Mouse (Mus musculus) kidney, embryonic 16.5 days (tissue): ENCODE measurements around the gene Fam71b. TPM values are rescaled to one million over a fixed set of nuclear protein-coding genes. Genes with fewer than 3 reads are reported as not detected.
"Not testable (repeated sequence)": the region's sequence is repeated elsewhere in the genome, so short reads cannot be mapped to it uniquely, and the experiment has no call there.

ENCODE experiments used
- ATAC-seq: fragments of 200-750 bp; cut with Nextera tagmentation; 2 replicates; pipeline ENCODE4 v1.8.0; 2017; ENCODE audit warnings: moderate TSS enrichment; ENCODE audit not compliant: low FRiP score, low TSS enrichment
- H3K27ac ChIP-seq: fragments of 300-500 bp; sonication (generic); 2 replicates; pipeline ENCODE4 v1.5.1; 2014; ENCODE audit warnings: low read length
- H3K27me3 ChIP-seq: fragments of 300-500 bp; sonication (generic); 2 replicates; pipeline ENCODE4 v1.6.1; 2014; ENCODE audit warnings: low read length, control low read depth, mixed read lengths; ENCODE audit not compliant: insufficient read depth
- H3K36me3 ChIP-seq: fragments of 300-500 bp; sonication (generic); 2 replicates; pipeline ENCODE4 v1.6.1; 2014; ENCODE audit warnings: low read length, control low read depth, mixed read lengths; ENCODE audit not compliant: insufficient read depth
- H3K4me1 ChIP-seq: fragments of 300-500 bp; sonication (generic); 2 replicates; pipeline ENCODE4 v1.6.1; 2014; ENCODE audit warnings: low read length, control low read depth, mixed read lengths; ENCODE audit not compliant: insufficient read depth
- H3K4me2 ChIP-seq: fragments of 300-500 bp; sonication (generic); replicated peaks from 2 replicates; pipeline ENCODE4 v1.6.1; 2014; ENCODE audit warnings: low read depth, low read length
- H3K4me3 ChIP-seq: fragments of 300-500 bp; sonication (generic); 2 replicates; pipeline ENCODE4 v1.5.1; 2014; ENCODE audit warnings: mild to moderate bottlenecking, low read length
- H3K9ac ChIP-seq: fragments of 300-500 bp; sonication (generic); replicated peaks from 2 replicates; pipeline ENCODE4 v1.6.1; 2014; ENCODE audit warnings: low read length
- H3K9me3 ChIP-seq: fragments of 300-500 bp; sonication (generic); 2 replicates; pipeline ENCODE4 v1.6.1; 2016; ENCODE audit warnings: low read length, control low read depth
- WGBS: fragments of 180-500 bp; shearing (Covaris S2); extraction: QIAGEN DNeasy Blood & Tissue Kit; methylation state at CpG from one replicate; pipeline ENCODE4 v1.1.7; 2014; 5-methylcytosine and 5-hydroxymethylcytosine counted together
- polyA plus RNA-seq: library from polyadenylated mRNA; unstranded; fragments of >200 nt; fragmentation: Nextera tagmentation; extraction: Ambion mirVana; gene quantifications from 2 replicates; pipeline ENCODE4 v1.2.1, GENCODE M21; 2015

Fam71b gene
- polyA plus RNA-seq, 1 experiment from 2014 or later: not detected

- Histone ChIP-seq H3K27me3 (no peaks in the 10 kb centered on the region), H3K4me1 (no peaks in the 10 kb centered on the region), H3K4me3 (no peak overlapping the region), H3K9ac (no peak overlapping the region), H3K36me3 (no peaks in the 10 kb centered on the region), H3K27ac (no peak overlapping the region), H3K4me2 (no peak overlapping the region), H3K9me3 (no peaks in the 10 kb centered on the region)
- no peak for ATAC-seq
- 63% methylated on average over 5 of the region's 5 CpGs for WGBS
Measured at GRCm38 (mm10) chr11:46418860-46419259, 22.5 kb downstream of the Fam71b start.

- no peaks in the 10 kb centered on the region for H3K9me3 ChIP-seq
- H3K9ac ChIP-seq: no peak overlapping the region
- WGBS: 78% methylated on average over 8 of the region's 8 CpGs
- no peak for ATAC-seq
- no peak overlapping the region for H3K4me2 ChIP-seq
- no peaks in the 10 kb centered on the region for H3K36me3 ChIP-seq
- no peak overlapping the region for H3K27ac ChIP-seq
- H3K4me1 ChIP-seq: no peaks in the 10 kb centered on the region
- no peak overlapping the region for H3K4me3 ChIP-seq
- H3K27me3 ChIP-seq: no peaks in the 10 kb centered on the region
Measured at GRCm38 (mm10) chr11:46421086-46421888, 24.9 kb downstream of the Fam71b start.

GRCm38 (mm10) chr11:46428131-46428530 lies 31.8 kb downstream of the Fam71b start:
- 42% methylated on average over 4 of the region's 4 CpGs for WGBS
- ATAC-seq, H3K9me3 ChIP-seq, H3K4me3 ChIP-seq, H3K9ac ChIP-seq, H3K36me3 ChIP-seq, H3K4me1 ChIP-seq, H3K4me2 ChIP-seq, H3K27ac ChIP-seq, H3K27me3 ChIP-seq: not testable (repeated sequence)

DNA sequence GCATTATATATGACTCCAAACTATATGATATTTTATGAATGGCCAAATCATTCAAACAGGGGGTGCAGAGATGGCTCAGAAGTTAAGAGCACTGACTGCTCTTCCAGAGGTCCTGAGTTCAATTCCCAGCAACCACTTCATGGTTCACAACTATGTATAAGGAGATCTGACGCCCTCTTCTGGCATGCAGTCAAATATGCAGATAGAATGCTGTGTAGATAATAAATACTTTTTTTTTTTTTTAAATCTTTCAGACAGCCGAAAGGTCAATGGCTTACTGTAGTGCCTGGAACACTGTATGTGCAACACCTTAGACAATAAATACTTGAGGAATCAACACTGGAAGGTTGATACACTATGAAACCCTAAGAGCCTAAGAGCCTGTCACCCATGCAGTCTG lies 33.8 kb downstream of the Fam71b start:
- Histone ChIP-seq H3K4me3 (no peak overlapping the region), H3K4me2 (no peak overlapping the region), H3K4me1 (no peaks in the 10 kb centered on the region), H3K27ac (no peak overlapping the region), H3K9me3 (no peaks in the 10 kb centered on the region), H3K9ac (no peak overlapping the region), H3K27me3 (no peaks in the 10 kb centered on the region), H3K36me3 (no peaks in the 10 kb centered on the region)
- ATAC-seq: no peak
- 96% methylated on average over 2 of the region's 2 CpGs for WGBS

DNA sequence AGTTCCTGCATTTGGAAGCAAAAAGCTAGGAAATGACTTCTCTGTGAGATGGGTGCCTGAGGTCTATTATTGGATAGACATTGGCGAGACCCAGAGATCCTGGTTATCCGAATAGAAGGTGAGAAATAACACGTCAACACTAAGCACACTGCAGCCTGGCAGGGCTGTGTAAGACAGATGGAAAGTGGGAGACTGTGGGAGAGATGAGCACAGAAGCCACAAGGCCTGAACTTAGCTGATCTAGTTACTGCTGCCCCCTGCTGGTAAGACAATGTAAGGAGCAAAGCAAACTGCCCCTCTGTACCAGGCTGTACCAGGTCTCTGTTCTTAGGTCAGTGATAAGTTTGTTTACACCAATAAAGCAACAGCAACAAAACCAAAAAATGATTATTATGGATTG lies 34.8 kb downstream of the Fam71b start:
- peaks cover 2% of the 10 kb centered on the region for H3K4me1 ChIP-seq
- H3K4me2 ChIP-seq: no peak overlapping the region
- H3K9me3 ChIP-seq: no peaks in the 10 kb centered on the region
- H3K27me3 ChIP-seq: no peaks in the 10 kb centered on the region
- no peak overlapping the region for H3K9ac ChIP-seq
- 14% methylated on average over 3 of the region's 3 CpGs for WGBS
- no peaks in the 10 kb centered on the region for H3K36me3 ChIP-seq
- no peak overlapping the region for H3K4me3 ChIP-seq
- no peak overlapping the region for H3K27ac ChIP-seq
- peak; percentile 84 for ATAC-seq

DNA sequence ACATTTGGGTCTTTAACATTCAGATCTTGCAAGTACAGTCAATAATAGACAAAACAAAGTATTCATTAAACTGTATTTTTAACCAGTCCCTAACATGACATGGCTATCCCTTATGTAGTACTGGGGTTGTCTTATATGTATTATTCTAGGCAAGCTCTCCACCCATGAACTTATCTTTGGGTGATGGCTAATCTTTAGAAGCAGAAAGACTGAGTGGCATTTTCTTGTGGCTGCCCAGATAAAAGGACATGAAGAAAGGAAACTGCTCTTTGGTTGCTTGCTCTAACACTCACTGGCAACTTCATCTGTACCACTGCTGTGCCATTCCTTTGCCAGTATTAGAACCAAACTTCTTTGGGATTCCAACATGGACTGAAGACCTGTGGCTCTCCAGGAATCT lies 39.0 kb downstream of the Fam71b start:
- Histone ChIP-seq H3K4me2 (no peak overlapping the region), H3K4me3 (no peak overlapping the region), H3K27me3 (no peaks in the 10 kb centered on the region), H3K9ac (no peak overlapping the region), H3K27ac (no peak overlapping the region), H3K9me3 (no peaks in the 10 kb centered on the region), H3K4me1 (peaks cover 9% of the 10 kb centered on the region), H3K36me3 (peaks cover 8% of the 10 kb centered on the region)
- ATAC-seq: no peak

- Histone ChIP-seq H3K4me3 (peak within 1 kb of the TSS; percentile 99), H3K36me3 (peaks cover 10% of the 10 kb centered on the region), H3K4me1 (peaks cover 9% of the 10 kb centered on the region), H3K9ac (peak within 1 kb of the TSS; percentile 97), H3K4me2 (peak within 1 kb of the TSS; percentile 84), H3K27ac (peak within 1 kb of the TSS; percentile 96), H3K9me3 (no peaks in the 10 kb centered on the region), H3K27me3 (no peaks in the 10 kb centered on the region)
- under 1% methylated on average over 59 of the region's 59 CpGs for WGBS
- ATAC-seq: peak; percentile 100
Measured at GRCm38 (mm10) chr11:46436760-46437458, 40.5 kb downstream of the Fam71b start, which contains the start of gene Med7. TSS of gene Med7 (plus strand) at chr11:46436925.

DNA sequence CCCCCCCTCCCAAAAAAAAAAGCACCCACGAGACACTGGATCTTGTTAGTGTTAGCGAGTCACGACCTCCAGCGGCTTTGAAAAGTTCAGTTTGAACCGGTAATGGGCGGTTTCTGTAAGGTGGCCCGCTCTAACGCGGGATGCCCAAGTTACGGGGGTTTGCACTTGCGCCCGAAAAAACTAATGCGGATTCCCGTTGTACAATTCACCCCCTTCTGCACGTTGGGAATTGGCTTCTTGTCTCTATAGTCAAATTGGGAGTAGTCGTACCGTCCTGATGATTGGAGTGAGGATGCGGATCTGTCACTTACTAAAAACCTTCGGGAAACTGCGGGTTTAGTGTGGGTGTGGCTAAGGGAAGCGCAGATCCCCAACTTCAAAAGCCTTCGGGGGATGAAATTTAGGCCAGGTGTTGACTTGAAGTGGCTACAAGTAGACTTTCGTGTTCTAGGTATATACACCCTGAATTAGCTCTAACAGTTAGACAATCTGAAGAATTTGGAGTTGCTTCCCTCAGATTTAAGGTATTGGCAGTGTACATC lies 41.2 kb downstream of the Fam71b start:
- peak overlapping the region; percentile 84 for H3K4me2 ChIP-seq
- peaks cover 10% of the 10 kb centered on the region for H3K36me3 ChIP-seq
- 1% methylated on average over 23 of the region's 23 CpGs for WGBS
- peak overlapping the region; percentile 96 for H3K27ac ChIP-seq
- no peaks in the 10 kb centered on the region for H3K9me3 ChIP-seq
- H3K4me3 ChIP-seq: peak overlapping the region; percentile 99
- no peaks in the 10 kb centered on the region for H3K27me3 ChIP-seq
- H3K4me1 ChIP-seq: peaks cover 9% of the 10 kb centered on the region
- peak; percentile 28; the same call in 1 of the 2 replicates for ATAC-seq
- peak overlapping the region; percentile 97 for H3K9ac ChIP-seq

DNA sequence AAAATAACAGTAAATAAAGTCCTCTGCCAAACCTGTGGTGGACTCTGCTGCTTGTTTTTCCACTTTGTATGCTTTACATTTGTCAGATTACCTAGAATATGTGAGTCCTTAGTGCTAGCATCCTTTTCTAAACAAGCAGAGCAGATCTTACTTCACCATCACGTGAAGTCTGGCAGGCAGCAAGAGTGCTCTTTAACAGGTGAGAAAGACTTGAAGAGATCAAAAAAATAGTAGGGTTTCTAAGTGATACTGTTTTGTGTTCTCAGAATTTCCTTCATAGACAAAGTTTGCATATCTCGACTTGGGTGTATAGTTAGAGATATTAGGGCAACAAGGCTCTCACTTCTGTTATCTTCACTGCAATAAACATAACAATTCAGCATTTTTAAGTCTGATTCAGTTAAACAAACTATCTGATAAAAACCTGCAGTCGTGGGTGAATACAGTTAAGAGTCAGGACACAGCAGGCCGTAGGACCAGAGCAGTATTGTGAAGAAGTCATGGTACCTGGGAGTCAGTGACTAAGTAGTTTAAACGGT lies 42.7 kb downstream of the Fam71b start:
- no peak for ATAC-seq
- no peaks in the 10 kb centered on the region for H3K27me3 ChIP-seq
- 89% methylated on average over 5 of the region's 5 CpGs for WGBS
- no peak overlapping the region for H3K9ac ChIP-seq
- peaks cover 17% of the 10 kb centered on the region for H3K36me3 ChIP-seq
- H3K4me1 ChIP-seq: peaks cover 9% of the 10 kb centered on the region
- no peak overlapping the region for H3K4me3 ChIP-seq
- H3K9me3 ChIP-seq: no peaks in the 10 kb centered on the region
- no peak overlapping the region for H3K4me2 ChIP-seq
- H3K27ac ChIP-seq: no peak overlapping the region
